Mouse (Mus musculus): ENCODE data around the gene Sipa1l3. TPM values are rescaled to one million over a fixed set of nuclear protein-coding genes. Genes with fewer than 3 reads are reported as not detected.

The Sipa1l3 gene
- polyA plus RNA-seq (2015; fragmentation: Nextera tagmentation; extraction: Ambion mirVana), result 11.5 and 13.9 TPM in 2 replicates

GRCm38 (mm10) chr7:29518421-29519210, at the start of gene Sipa1l3:
Gene Sipa1l3 (minus strand): TSS chr7:29518641.
- Histone ChIP-seq H3K9ac (peak within 1 kb of the TSS; percentile 84), H3K36me3 (no peaks in the 10 kb centered on the region), H3K27ac (peak within 1 kb of the TSS; percentile 85), H3K4me2 (replicated peaks) (peak within 1 kb of the TSS; percentile 79), H3K4me3 (peak within 1 kb of the TSS; percentile 80), H3K9me3 (no peaks in the 10 kb centered on the region), H3K4me1 (peaks cover 34% of the 10 kb centered on the region), H3K27me3 (no peaks in the 10 kb centered on the region)
- peak; percentile 97 for ATAC-seq (ENCODE audit: low FRiP score, low read depth)
- WGBS, result under 1% methylated on average over 88 of the region's 88 CpGs

- Histone ChIP-seq H3K27ac (no peak overlapping the region), H3K9me3 (no peaks in the 10 kb centered on the region), H3K4me1 (peaks cover 8% of the 10 kb centered on the region; the same call in 1 of the 2 replicates), H3K36me3 (no peaks in the 10 kb centered on the region), H3K27me3 (no peaks in the 10 kb centered on the region), H3K4me2 (replicated peaks) (no peak overlapping the region), H3K9ac (no peak overlapping the region), H3K4me3 (no peak overlapping the region)
- no peak for ATAC-seq (ENCODE audit: low FRiP score, low read depth)
- 87% methylated on average over 10 of the region's 10 CpGs for WGBS
Observed at GRCm38 (mm10) chr7:29563006-29563405, 44.6 kb upstream of the Sipa1l3 start.

- Histone ChIP-seq H3K27me3 (no peaks in the 10 kb centered on the region), H3K27ac (peak overlapping the region; percentile 45; the same call in 1 of the 2 replicates), H3K36me3 (no peaks in the 10 kb centered on the region), H3K9ac (no peak overlapping the region), H3K4me1 (peaks cover 15% of the 10 kb centered on the region), H3K4me3 (no peak overlapping the region), H3K4me2 (replicated peaks) (no peak overlapping the region), H3K9me3 (no peaks in the 10 kb centered on the region)
- WGBS, result 41% methylated on average over 9 of the region's 9 CpGs
- ATAC-seq (ENCODE audit: low FRiP score, low read depth), result 0 out of 2 replicates have a peak, but pooled peaks have one; percentile 40
Observed at GRCm38 (mm10) chr7:29561046-29561445, 42.6 kb upstream of the Sipa1l3 start.

GRCm38 (mm10) chr7:29559290-29559689, 40.8 kb upstream of the Sipa1l3 start:
- WGBS, result 79% methylated on average over 4 of the region's 4 CpGs
- Histone ChIP-seq H3K27me3 (no peaks in the 10 kb centered on the region), H3K4me2 (replicated peaks) (no peak overlapping the region), H3K4me3 (no peak overlapping the region), H3K4me1 (peaks cover 24% of the 10 kb centered on the region), H3K27ac (no peak overlapping the region), H3K36me3 (no peaks in the 10 kb centered on the region), H3K9me3 (no peaks in the 10 kb centered on the region), H3K9ac (no peak overlapping the region)
- ATAC-seq (ENCODE audit: low FRiP score, low read depth), result no peak

GRCm38 (mm10) chr7:29558744-29559143, 40.3 kb upstream of the Sipa1l3 start:
- H3K27me3 ChIP-seq, result no peaks in the 10 kb centered on the region
- H3K9me3 ChIP-seq, result 0 out of 2 replicates have a peak, but pooled peaks cover 1% of the 10 kb centered on the region
- no peak overlapping the region for H3K27ac ChIP-seq
- H3K9ac ChIP-seq, result no peak overlapping the region
- H3K36me3 ChIP-seq, result no peaks in the 10 kb centered on the region
- H3K4me3 ChIP-seq, result no peak overlapping the region
- H3K4me2 ChIP-seq (replicated peaks), result no peak overlapping the region
- ATAC-seq (ENCODE audit: low FRiP score, low read depth), result no peak
- WGBS, result 51% methylated on average over 1 of the region's 1 CpGs
- peaks cover 24% of the 10 kb centered on the region for H3K4me1 ChIP-seq

- Histone ChIP-seq H3K4me3 (no peak overlapping the region), H3K36me3 (no peaks in the 10 kb centered on the region), H3K27ac (no peak overlapping the region; the same call in 1 of the 2 replicates), H3K9ac (no peak overlapping the region), H3K4me1 (peaks cover 23% of the 10 kb centered on the region), H3K4me2 (replicated peaks) (no peak overlapping the region; the same call in 1 of the 2 replicates), H3K27me3 (no peaks in the 10 kb centered on the region), H3K9me3 (0 out of 2 replicates have a peak, but pooled peaks cover 5% of the 10 kb centered on the region)
- no peak for ATAC-seq (ENCODE audit: low FRiP score, low read depth)
- 61% methylated on average over 4 of the region's 4 CpGs for WGBS
Observed at GRCm38 (mm10) chr7:29556283-29556682, 37.8 kb upstream of the Sipa1l3 start.

GRCm38 (mm10) chr7:29555521-29555920, 37.1 kb upstream of the Sipa1l3 start:
- H3K9me3 ChIP-seq, result 0 out of 2 replicates have a peak, but pooled peaks cover 5% of the 10 kb centered on the region
- H3K4me3 ChIP-seq, result no peak overlapping the region
- no peaks in the 10 kb centered on the region for H3K36me3 ChIP-seq
- no peak overlapping the region for H3K4me2 ChIP-seq (replicated peaks)
- ATAC-seq (ENCODE audit: low FRiP score, low read depth), result no peak
- H3K27ac ChIP-seq, result peak overlapping the region; percentile 39; the same call in 1 of the 2 replicates
- no peaks in the 10 kb centered on the region for H3K27me3 ChIP-seq
- WGBS, result 58% methylated on average over 5 of the region's 5 CpGs
- no peak overlapping the region for H3K9ac ChIP-seq
- peaks cover 20% of the 10 kb centered on the region for H3K4me1 ChIP-seq

GRCm38 (mm10) chr7:29555051-29555450, 36.6 kb upstream of the Sipa1l3 start:
- H3K36me3 ChIP-seq, result no peaks in the 10 kb centered on the region
- ATAC-seq (ENCODE audit: low FRiP score, low read depth), result no peak
- H3K4me2 ChIP-seq (replicated peaks), result no peak overlapping the region
- H3K9me3 ChIP-seq, result 0 out of 2 replicates have a peak, but pooled peaks cover 5% of the 10 kb centered on the region
- peak overlapping the region; percentile 39; the same call in 1 of the 2 replicates for H3K27ac ChIP-seq
- WGBS, result 88% methylated on average over 13 of the region's 13 CpGs
- no peak overlapping the region for H3K9ac ChIP-seq
- H3K4me3 ChIP-seq, result no peak overlapping the region
- peaks cover 19% of the 10 kb centered on the region for H3K4me1 ChIP-seq
- H3K27me3 ChIP-seq, result no peaks in the 10 kb centered on the region

- no peak overlapping the region for H3K27ac ChIP-seq
- H3K9me3 ChIP-seq, result 0 out of 2 replicates have a peak, but pooled peaks cover 5% of the 10 kb centered on the region
- no peak overlapping the region for H3K9ac ChIP-seq
- no peaks in the 10 kb centered on the region for H3K36me3 ChIP-seq
- 17% methylated on average over 3 of the region's 3 CpGs for WGBS
- no peaks in the 10 kb centered on the region for H3K27me3 ChIP-seq
- ATAC-seq (ENCODE audit: low FRiP score, low read depth), result no peak
- peaks cover 10% of the 10 kb centered on the region for H3K4me1 ChIP-seq
- H3K4me2 ChIP-seq (replicated peaks), result no peak overlapping the region
- no peak overlapping the region for H3K4me3 ChIP-seq
Observed at GRCm38 (mm10) chr7:29550691-29551090, 32.2 kb upstream of the Sipa1l3 start.

GRCm38 (mm10) chr7:29541608-29542007, 23.2 kb upstream of the Sipa1l3 start:
- no peaks in the 10 kb centered on the region for H3K36me3 ChIP-seq
- no peaks in the 10 kb centered on the region for H3K4me1 ChIP-seq
- ATAC-seq (ENCODE audit: low FRiP score, low read depth), result no peak
- H3K9ac ChIP-seq, result no peak overlapping the region
- no peak overlapping the region for H3K4me3 ChIP-seq
- no peaks in the 10 kb centered on the region for H3K9me3 ChIP-seq
- 71% methylated on average over 4 of the region's 4 CpGs for WGBS
- H3K27me3 ChIP-seq, result no peaks in the 10 kb centered on the region
- no peak overlapping the region for H3K27ac ChIP-seq
- no peak overlapping the region for H3K4me2 ChIP-seq (replicated peaks)

- 97% methylated on average over 5 of the region's 5 CpGs for WGBS
- no peak overlapping the region for H3K4me2 ChIP-seq (replicated peaks)
- H3K27me3 ChIP-seq, result no peaks in the 10 kb centered on the region
- no peaks in the 10 kb centered on the region for H3K36me3 ChIP-seq
- no peak overlapping the region for H3K9ac ChIP-seq
- H3K9me3 ChIP-seq, result no peaks in the 10 kb centered on the region
- H3K4me3 ChIP-seq, result no peak overlapping the region
- no peak for ATAC-seq (ENCODE audit: low FRiP score, low read depth)
- no peaks in the 10 kb centered on the region for H3K4me1 ChIP-seq
- no peak overlapping the region for H3K27ac ChIP-seq
Observed at GRCm38 (mm10) chr7:29541186-29541585, 22.7 kb upstream of the Sipa1l3 start.

GRCm38 (mm10) chr7:29540631-29541030, 22.2 kb upstream of the Sipa1l3 start:
- no peaks in the 10 kb centered on the region for H3K9me3 ChIP-seq
- H3K4me3 ChIP-seq, result no peak overlapping the region
- H3K36me3 ChIP-seq, result no peaks in the 10 kb centered on the region
- ATAC-seq (ENCODE audit: low FRiP score, low read depth), result no peak
- 91% methylated on average over 7 of the region's 7 CpGs for WGBS
- H3K4me1 ChIP-seq, result no peaks in the 10 kb centered on the region
- no peak overlapping the region for H3K27ac ChIP-seq
- H3K4me2 ChIP-seq (replicated peaks), result no peak overlapping the region
- no peaks in the 10 kb centered on the region for H3K27me3 ChIP-seq
- no peak overlapping the region for H3K9ac ChIP-seq
